ENCODE assay signal across 7 mouse cellular contexts in the genomic region with DNA sequence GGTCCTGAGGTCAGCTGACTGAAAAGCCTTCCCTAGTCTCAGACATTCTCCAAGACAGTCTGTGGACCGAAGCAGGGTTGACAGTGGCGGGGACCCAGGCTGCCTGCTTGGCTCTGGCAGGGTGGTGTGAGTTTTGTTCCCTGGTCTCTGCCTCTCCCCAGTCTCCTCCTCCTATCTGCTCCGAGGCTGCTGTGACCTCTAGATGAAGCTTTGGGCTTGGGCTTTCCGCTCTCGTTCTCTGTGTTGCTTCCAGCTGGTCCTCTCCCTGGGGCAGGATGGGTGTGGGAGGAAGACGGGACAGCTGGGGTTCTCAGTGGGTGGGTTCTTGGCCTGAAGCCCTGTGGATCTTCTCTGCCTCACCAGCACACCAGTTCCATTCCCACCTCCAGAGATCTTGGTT. TPM values are rescaled to one million over a fixed set of nuclear protein-coding genes. Genes with fewer than 3 reads are reported as not detected.
DNase-seq lines count a peak whose midpoint lies in the region; ATAC-seq lines count a peak whose summit lies in the region.

No protein-coding gene starts in this region.

- no peaks in the 10 kb centered on the region for H3K9me3 ChIP-seq in forebrain, embryonic 15.5 days

- H3K4me2 ChIP-seq in forebrain, embryonic 15.5 days (replicated peaks): no peak overlapping the region

- H3K4me1 ChIP-seq in forebrain, embryonic 15.5 days: no peaks in the 10 kb centered on the region

- H3K9ac ChIP-seq in forebrain, embryonic 15.5 days (replicated peaks): no peak overlapping the region

- no peak overlapping the region for H3K4me3 ChIP-seq in forebrain, embryonic 15.5 days

- intact Hi-C loops in heart, postnatal 25 days (cut with DNase I): no loop called here

- no peak for ATAC-seq in forebrain, embryonic 15.5 days (replicated peaks)

- H3K27me3 ChIP-seq in forebrain, embryonic 15.5 days: no peaks in the 10 kb centered on the region

- no peaks in the 10 kb centered on the region for H3K36me3 ChIP-seq in forebrain, embryonic 15.5 days

- H3K27ac ChIP-seq in forebrain, embryonic 15.5 days (replicated peaks): no peak overlapping the region

- DNase-seq in cerebellum, adult 9-10 months: peak; percentile 69
- DNase-seq in frontal cortex, adult 2 months (ENCODE audit: extremely low spot score in 1 of 2, low spot score in 1 of 2): peak; percentile 38 to 71
- DNase-seq in heart, postnatal 25 days (ENCODE audit: low spot score): peak; percentile 69
- DNase-seq in left cerebral cortex, adult 11 months (ENCODE audit: low spot score): peak; percentile 34
- peak; percentile 43 for DNase-seq in right cerebral cortex, postnatal 14 days
- no peak for DNase-seq in Muller cell, postnatal 12 days (ENCODE audit: inconsistent ontology term)

- 71% methylated on average over 6 of the region's 6 CpGs for WGBS in forebrain, embryonic 15.5 days

RNA-seq across cellular contexts. Expression of gene Parva, which starts 51.8 kb away (rescaled TPM):
- polyA plus RNA-seq in frontal cortex, adult 2 months (2012; rRNA removed): 40.7 and 43.7 TPM in 2 replicates
- total RNA-seq in heart, postnatal 25 days (2021): 10 to 100 TPM; 55.2 to 61.3 TPM
- 21.0 and 22.2 TPM in 2 replicates for polyA plus RNA-seq in forebrain, embryonic 15.5 days (2015; fragmentation: Nextera tagmentation; extraction: Ambion mirVana)
